Mouse (Mus musculus) adrenal gland, adult (tissue): ENCODE measurements around the gene Gapvd1.
"Not testable (repeated sequence)": the region's sequence is repeated elsewhere in the genome, so short reads cannot be mapped to it uniquely, and the experiment has no call there.

Source experiments
- DNase-seq, 2 experiments: peaks; one replicate each; pipeline ENCODE4 v3.0.0; 2022 to 2023; ENCODE audit warnings: low spot score in 1 of 2; ENCODE audit not compliant: inconsistent age in 2 of 2

The Gapvd1 gene

DNA sequence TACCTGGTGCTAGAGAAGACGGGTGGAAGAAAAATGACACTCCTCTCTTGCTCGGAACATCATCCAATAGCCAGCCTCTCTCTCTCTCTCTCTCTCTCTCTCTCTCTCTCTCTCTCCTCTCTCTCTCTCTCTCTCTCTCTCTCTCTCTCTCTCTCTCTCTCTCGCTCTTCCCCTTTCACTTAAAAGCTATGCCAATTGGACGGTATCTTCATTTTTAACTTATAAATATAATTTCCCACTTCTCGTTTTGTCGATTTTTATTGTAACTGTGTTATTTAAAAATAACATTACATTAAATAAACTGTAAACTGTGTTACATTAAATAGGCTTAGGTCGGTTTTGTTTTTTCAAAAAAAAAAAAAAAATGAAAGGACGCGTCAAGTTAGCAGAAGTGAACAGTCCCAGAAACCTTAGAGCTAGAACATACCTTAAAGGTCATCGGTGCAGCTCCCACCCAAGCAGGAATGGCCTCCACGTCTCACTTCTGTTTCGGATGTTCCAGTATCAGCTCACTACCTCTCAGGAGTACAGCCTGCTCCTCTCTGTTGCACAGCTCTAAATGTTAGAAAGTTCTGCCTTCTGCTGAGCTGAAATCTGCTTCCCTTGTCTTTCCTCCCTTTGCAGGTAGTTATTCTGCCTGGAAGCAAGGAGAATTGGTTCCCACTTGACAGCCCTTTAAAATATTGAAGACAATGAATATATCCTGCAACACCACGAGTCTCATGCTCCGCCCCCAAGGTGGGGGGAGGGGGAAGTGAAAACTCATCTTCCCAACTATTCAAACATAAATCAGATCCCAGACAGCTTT is at the start of gene Gapvd1:
TSS of gene Gapvd1 (minus strand) at position 682 of the 808 bp plus-strand sequence.
- DNase-seq: peak; percentile 50 to 83

DNA sequence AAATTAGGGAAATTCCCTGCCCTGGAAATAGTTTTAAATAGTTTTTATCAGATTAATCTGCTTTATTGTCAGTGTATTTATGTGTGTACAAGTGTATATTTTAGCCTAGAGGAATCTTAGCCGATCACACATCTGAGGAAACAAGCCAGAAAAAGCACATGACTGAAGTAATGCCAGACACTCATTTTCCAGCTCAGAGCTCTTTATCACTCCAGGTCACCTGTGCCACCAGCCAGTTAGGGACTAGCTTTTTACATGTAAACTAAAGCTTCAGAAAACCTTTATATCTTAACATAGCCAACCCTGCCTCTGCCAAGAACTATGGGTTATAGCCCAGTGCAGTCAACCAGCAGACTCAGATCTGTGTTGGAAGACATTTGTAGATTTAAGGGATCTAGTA is 49.8 kb upstream of the Gapvd1 start:
- no peak for DNase-seq

DNA sequence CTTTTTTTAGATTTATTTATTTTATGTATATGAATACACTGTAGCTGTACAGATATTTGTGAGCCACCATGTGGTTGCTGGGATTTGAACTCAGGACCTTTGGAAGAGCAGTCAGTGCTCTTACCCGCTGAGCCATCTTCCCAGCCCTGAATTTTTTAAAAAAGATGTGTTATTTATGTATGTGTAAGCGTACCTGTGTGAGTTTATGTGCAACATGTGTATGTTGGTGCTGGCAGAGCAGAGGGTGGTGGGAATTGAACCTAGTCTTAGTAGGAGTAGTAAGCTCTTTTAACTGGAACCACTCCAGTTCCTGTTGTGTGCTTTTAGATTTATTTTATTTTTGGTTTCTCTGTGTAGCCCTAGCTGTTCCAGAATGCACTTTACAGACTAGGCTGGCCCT is 49.1 kb upstream of the Gapvd1 start:
- no peak for DNase-seq

DNA sequence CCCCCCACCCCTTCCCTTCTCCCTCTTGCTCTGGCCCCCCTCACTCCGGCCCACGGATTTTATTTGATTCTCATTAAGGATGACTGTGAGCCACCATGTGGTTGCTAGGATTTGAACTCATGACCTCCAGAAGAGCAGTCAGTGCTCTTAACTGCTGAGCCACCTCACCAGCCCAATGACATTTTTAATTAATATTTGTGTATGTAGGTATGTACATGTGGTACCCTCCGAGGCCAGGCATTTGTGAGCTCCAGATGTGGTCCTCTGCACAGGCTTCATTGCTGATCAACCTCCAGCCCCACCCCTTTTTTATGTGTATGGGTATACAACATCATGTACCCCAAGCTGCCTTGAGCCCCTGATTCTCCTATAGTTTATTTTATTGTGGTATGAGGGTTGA is 48.7 kb upstream of the Gapvd1 start:
- DNase-seq: peak in 1 of 2 experiments; percentile 44

DNA sequence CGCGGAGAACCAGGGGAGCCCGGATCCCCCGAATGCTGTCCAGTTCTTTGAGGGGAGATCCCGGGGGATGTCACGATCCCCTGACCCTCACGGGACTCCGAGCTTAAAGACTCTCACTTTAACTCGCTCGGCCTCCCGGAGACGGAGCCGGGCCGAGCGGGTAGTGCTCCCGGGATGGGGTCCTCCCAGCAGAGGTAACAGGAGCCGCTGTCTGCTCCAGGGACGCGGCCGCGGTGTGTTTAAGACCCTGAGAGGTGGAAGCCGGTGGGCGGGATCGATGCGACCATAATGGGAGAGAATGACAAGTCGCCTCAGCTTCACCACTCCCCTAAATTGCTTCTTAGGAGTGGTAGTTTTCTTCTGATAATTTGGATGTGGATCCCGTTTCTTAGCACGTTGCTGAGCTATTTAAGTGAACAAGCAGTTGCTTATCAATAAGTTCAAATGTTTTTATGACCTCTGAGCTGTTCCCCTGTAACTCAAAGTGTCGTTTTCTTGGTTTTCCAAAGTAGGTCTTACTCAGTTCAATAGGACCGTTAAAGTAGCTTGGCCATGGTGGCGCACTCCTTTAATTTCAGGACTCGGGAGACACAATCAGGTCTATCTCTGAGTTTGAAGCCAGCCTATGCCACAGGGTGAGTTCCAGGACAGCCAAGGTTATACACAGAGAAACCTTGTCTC is 47.7 kb upstream of the Gapvd1 start:
- peak; percentile 63 to 88 for DNase-seq

DNA sequence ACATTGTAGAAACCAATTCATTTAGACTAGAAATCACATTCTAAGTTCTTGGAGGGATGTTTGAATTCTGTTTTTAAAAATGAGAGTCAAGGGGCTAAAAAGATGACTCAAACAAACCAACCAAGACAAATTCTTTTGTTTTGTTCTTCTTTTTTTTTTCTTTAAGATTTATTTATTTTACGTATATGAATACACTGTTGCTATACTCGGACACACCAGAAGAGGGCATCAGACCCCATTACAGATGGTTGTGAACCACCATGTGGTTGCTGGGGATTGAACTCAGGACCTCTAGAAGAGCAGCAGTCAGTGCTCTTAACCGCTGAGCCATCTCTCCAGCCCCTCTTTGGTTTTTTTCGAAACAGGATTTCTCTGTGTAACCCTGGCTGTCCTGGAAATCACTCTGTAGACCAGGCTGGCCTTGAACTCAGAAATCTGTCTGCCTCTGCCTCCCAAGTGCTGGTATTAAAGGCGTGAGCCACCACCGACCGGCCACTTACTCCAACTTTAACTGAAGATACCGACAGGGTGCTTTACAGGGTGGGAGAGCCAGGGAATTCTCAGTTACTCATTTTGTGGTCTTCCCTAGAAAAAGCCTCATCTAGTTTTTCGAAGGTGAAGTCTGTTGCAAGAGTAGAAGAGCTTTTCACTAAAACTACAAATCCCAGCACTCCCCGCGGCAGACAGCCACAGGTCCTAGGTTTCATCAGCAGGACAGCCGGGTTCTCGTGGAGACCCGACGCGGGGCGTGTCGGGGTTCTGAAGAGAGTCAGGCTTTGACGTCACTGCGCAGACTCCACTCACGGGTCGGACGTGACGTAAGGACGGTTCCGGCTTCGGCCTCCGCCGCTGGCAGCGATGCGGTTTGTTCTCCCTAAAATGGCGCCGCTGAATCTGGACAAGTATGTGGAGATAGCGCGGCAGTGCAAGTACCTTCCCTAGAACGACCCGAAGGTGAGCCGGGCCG is 46.8 kb upstream of the Gapvd1 start:
- DNase-seq: peak; percentile 97 to 99

DNA sequence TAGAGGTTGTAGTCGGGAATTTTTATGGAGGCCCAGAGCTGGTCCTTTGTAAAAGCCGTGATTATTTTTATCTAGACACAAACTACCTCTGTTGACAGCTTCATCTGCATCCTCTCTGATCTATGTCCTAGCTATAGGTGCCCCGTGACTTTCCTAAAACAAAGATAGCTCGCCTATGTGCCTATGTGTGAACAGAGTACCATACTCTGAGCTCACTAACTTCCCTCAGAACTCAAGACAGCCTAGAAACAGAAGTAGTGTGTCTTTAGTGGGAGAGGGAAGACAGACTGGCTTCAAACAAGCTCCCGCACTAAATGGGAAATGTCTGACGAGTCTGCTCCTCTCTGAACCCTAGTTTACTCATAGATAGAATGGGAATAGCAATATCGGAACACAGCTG is 45.3 kb upstream of the Gapvd1 start:
- peak in 1 of 2 experiments; percentile 47 for DNase-seq

DNA sequence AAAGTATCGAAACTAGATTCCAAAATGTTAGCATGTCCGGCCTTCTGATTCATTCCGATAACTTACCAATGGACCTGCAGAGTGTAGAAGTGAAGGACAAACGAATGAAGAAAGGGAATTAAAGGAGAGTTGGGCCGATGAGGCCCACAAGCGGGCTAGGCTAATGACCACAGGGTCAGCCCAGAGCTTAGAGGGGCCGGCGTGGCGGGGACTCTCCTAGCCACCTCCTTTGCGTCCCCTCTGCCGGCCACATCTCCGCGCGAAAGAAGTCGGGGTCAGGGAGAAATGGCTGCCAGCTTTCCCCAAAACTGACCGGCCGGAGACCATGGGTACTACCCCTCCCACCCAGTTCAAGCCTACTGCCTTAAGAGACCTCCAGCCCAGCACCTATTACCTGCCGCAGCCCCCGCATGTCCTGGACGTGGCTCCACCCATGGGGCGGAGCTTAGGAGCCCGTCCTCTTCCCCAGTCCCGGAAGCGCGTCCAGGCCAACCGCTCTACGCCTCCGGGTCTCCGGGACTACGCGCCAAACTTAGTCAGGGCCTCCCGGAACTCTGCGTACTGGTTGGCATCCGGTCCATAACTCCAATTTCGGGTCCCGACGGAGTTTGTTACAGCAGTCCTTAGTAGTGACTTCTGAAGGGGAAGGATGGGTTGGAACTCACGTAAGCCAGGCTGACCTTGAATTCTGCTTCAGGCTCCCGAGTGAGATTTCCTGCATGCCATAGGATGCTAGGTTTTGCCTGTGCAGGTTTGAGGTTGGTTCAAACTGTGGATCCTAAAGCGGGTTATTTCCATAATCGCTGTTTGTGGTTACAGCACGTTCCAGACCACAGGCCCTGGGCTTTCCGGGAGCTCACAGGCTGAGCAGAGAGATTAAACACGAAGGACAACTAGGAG is 44.6 kb upstream of the Gapvd1 start, which contains the start of gene Rabepk:
TSS of gene Rabepk (minus strand) at position 556 of the 900 bp plus-strand sequence.
- peak; percentile 91 to 94 for DNase-seq

DNA sequence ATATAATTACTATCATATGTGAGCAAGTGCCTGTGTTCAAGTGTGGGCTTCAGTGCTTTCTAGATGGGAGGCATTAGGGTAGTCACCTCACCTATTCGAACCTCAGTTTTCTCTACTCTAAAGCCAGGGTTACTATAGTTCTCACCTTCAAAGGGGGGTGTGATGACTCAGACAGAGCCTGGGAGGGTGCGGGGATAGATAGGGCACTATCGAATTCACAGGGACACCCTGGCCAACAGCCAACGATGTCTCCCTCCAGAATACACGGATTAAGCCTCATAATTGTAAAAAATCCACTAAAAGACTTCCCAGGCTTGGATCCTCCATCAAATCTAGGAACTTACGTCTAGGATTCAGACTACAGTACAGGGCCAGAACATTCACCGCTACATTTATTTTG is 40.4 kb upstream of the Gapvd1 start:
- DNase-seq: no peak

DNA sequence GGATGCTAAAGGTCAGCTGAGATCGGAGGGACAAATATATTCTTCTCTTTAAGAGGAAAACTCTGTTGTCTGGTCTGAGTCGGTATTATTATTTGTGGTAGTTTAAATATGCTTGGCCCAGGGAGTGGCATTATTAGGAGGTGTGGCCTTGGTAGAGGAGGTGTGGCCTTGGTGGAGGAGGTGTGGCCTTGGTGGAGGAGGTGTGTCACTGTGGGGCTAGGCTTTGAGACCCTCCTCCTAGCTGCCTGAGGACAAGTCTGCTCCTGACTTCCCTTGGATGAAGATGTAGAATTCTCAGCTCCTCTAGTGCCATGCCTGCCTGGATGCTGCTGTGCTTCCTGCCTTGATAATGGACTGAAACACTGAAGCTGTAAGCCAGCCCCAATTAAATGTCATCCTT is 39.5 kb upstream of the Gapvd1 start:
- DNase-seq: no peak

DNA sequence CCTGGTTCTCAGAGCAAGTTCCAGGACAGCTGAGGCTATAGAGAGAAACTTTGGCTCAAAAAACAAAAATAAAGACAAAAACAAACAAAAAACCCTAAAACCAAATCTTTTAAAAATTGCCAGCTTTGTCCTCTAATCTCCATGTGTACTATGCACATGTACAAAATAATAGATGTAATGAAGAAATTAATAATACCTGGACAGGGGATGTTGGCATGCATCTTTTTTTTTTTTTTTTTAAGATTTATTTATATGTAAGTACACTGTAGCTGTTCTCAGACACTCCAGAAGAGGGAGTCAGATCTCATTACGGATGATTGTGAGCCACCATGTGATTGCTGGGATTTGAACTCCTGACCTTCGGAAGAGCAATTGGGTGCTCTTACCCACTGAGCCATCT is 37.5 kb upstream of the Gapvd1 start:
- not testable (repeated sequence) for DNase-seq

DNA sequence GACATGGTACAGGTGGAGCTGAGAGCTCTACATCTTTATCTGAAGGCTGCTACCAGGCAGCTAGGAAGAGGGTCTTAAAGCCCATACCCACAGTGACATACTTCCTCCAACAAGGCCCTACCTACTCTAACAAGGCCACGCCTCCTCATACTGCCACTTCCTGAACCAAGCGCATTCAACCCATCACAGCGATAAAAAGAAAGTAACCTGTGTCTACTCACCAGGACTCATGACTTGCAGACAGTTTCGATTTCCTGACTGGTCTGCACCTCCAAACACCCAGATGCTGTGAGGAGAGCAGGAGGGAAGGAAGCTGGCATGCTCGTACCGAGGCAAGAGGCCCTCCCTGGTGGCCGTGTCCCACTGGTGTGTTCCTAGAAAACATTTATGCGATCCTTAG is 35.2 kb upstream of the Gapvd1 start:
- no peak for DNase-seq

DNA sequence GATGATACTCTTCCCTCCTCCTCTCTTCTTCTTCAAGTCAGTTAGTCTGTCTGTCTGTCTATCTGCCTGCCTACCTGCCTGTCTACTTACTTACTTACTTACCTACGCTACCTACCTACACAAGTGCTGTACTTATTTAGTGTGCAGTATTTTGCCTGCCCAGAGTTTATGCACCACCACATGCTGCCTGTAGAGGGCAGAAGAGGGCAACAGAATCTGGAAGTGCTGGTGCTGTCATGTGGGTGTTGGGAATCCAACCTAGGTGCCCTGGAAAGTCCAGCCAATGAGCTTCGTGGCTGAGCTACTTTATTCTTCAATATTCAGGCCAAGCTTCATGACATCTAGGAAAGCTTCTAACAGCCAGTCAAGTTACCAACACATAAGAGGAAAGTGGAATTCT is 29.1 kb upstream of the Gapvd1 start:
- DNase-seq: peak; percentile 49 to 83

DNA sequence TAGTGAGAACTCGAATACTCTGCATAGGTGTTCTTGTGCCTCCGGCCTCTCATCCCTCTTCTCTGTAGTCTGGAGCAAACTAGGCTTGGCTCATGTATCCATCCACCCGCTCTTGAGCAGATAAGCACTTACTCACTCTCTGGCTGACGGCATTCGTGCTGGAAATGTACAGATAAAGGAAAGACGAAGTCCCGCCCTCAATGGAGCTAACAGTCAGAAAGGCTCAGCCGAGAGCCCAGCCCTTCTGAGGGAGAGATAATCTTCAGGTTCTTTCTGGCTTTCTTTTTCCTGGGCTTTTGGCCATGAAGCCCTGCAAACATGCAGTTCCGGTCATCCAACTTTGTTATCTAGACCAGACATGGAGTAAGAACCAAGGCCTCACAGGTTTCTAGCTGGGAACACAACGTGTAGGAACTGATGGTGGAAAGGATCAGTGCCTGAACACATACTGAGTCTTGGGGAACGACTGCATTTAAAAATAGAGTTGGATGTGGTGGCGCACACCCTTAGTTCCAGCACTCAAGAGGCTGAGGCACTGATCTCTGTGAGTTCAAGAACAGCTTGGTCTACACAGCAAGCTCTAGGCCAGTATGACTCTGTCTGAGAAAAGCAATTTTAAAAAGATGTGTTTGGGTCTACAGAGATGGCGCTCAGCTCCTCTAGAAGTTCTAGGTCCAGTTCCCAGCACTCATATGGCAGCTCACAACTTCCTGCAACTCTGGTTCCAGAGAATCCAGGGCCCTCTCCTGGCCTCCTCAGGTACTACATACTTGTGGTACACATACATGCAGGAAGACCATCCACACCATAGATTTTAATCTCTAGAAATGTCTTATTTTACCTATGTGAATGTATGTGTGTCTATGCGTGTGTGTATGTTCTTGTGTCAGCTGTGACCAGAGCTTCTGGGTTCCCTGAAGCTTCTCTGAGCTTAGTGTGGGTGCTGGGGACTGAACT is 28.3 kb upstream of the Gapvd1 start:
- no peak for DNase-seq

DNA sequence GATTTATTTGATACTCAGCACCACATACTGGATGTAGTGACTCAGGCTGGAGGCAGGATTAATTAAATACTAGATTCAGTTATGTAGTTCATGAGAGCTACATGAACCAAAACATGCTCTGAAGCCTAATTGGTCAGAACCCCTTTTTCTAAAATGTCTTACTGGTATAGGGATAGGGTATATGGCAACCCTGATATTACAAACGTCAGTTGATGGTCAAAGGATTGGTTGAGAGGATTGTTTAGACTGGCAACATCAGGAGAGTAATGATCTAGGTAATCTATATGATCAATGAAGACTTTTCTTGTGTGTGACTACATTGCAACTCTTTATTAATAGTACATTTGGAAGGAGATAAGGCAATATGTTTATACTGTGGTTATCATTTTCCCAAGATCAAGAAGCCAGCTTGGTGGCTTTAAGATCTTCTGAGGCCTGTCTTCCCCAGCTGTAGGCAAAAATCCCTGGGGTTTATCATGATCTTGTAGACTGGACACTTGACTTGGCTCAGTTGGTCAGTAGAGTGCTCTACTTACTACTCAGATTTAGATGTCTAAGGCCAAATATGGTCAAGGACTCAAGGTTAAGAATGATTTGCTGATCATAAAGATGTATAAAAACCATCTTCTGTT is 22.3 kb upstream of the Gapvd1 start:
- DNase-seq: no peak

DNA sequence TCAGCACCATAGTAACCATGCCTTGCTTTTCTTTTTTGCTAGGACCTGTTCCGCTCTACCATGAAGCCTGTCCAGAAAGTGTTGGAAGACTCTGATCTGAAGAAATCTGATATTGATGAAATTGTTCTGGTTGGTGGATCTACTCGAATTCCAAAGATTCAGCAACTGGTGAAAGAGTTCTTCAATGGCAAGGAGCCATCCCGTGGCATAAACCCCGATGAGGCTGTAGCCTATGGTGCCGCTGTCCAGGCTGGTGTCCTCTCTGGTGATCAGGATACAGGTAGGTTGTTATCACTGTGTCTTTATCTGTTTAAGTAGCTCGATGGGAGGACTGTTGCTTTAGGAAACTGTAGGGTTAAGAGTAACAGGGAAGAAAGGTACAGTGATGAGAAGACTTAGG is 19.5 kb upstream of the Gapvd1 start:
- no peak for DNase-seq

DNA sequence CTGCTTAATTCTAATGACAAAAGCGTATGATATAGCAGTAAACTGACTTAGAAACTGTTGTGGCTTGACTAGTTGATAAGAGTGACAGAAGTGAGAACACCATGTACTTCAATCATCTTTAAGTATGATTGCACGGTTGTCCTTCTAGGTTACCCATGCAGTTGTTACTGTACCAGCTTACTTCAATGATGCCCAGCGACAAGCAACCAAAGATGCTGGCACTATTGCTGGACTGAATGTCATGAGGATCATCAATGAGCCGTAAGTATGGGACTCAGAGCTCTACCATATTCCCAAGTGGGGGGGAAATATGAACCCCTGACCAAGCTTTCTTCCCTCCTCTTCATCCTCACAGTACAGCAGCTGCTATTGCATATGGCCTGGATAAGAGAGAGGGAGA is 18.6 kb upstream of the Gapvd1 start:
- DNase-seq: no peak
